Mouse (Mus musculus) bone marrow macrophage, adult 2 months (primary cell): ENCODE measurements around the gene Tmem135.

ENCODE experiments used
- CTCF ChIP-seq: IDR thresholded peaks from 2 replicates; pipeline ENCODE4 v1.5.1; 2012; ENCODE audit warnings: low read depth, mild to moderate bottlenecking, low read length, moderate library complexity
- POLR2A ChIP-seq: IDR thresholded peaks from 2 replicates; pipeline ENCODE4 v1.6.1; 2012; ENCODE audit warnings: mild to moderate bottlenecking, low read depth, low read length, borderline replicate concordance

- TF ChIP-seq CTCF (no peak), POLR2A (no peak)
These were observed 210.6 kb downstream of the Tmem135 start for GRCm38 (mm10) chr7:89193459-89193858.
